Mouse (Mus musculus) left cerebral cortex, postnatal 10 days (tissue): Measurements from ENCODE around the gene Skil. TPM values are rescaled to one million over a fixed set of nuclear protein-coding genes. Genes with fewer than 3 reads are reported as not detected.

Experiments used
- DNase-seq, 2 experiments: peaks; one replicate each; pipeline ENCODE4 v3.0.0; 2021 to 2022; ENCODE audit warnings: low spot score in 2 of 2, mixed read lengths in 1 of 2; ENCODE audit errors: extremely low spot score in 1 of 2
- intact Hi-C: fragments of 180-260 bp; cut with DNase I; formaldehyde crosslinking; loops from one replicate; pipeline ENCODE4 v1.15.1; 2025
- total RNA-seq, 2 experiments: library from RNA; stranded (reverse); gene quantifications; 2 replicates each; pipeline ENCODE4 v1.2.3; 2021

Skil gene
- total RNA-seq, 2 experiments from 2014 or later = 64.4 to 66.2 TPM

DNA sequence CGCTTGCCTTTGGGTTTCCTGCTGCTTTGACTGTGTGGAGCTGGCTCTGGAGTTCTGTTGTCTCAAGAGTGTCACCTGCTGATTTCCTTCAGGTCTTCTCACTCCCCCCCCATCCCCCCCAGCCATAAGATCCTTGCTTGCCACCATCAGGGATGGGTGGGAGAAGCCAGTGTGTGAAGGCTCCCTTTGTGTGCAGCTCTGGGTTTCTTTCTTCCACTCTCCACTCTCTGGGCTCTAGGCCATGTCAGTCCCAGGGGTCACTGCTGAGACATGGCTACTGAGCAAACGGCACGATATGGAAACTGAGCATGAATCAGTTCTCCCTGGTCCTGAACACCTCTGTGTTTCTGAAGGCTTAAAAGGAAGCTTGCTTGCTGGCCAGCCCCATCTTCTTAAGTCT lies 61.3 kb downstream of the Skil start:
- intact Hi-C loops = no loop called here
- DNase-seq = no peak

DNA sequence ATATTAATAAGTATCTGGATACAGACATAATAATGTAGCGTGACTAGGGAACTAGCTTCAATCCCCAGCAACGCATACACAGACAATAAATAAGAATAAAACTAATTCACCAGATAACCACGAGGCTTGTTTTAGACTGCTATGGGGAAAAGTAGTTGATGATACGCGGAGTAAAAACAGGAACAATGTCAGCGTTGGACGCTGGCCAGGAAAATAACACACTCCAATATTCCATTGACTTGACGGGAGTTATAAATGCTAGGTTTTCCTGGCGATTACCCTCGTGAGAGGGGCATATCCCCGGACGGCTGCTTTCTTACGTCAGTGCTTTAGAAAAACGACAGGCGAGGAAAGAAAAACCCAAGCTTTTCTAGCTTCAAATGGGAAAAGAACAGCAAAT lies 62.9 kb downstream of the Skil start:
- DNase-seq = no peak
- intact Hi-C loops = no loop called here

DNA sequence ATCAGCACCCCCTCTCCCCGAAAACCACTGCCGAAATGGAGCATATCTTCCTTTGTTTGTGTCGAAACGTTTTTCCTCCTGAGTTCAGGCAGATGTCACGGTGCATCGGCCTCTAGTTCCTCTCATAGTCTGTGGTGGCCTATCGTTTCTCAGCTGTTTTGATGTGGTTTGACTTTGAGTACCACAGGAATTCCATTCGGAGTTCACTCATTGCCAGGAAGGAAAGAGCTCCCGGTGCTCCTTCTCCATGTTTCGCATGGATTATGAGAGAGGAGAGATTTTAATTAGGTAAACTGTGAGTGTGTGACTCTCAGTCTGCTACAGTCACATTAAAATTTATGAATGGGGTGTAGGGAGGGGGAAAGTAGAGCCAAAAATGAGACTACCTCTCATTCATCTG lies 65.2 kb downstream of the Skil start:
- intact Hi-C loops = no loop called here
- no peak for DNase-seq

DNA sequence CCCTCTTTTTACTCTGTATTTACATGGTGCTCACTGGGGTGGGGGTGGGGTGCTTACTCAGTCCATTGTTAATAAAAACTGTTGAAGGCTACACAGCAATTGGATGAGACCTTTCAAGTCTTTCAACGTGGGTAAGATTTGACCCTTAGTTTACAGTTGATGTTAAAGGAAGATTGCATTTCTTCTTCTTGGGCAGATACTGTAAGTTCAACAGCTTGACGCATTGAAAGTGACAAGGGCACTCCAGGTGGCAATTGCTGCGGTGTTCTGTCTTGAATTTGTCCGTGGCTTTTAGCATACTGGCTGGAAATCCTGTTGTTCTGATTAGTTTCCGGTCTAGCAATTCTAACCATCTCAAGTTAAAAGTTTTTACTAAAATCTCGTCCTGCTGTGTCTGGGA lies 66.5 kb downstream of the Skil start:
- DNase-seq = no peak
- intact Hi-C loops = no loop called here

DNA sequence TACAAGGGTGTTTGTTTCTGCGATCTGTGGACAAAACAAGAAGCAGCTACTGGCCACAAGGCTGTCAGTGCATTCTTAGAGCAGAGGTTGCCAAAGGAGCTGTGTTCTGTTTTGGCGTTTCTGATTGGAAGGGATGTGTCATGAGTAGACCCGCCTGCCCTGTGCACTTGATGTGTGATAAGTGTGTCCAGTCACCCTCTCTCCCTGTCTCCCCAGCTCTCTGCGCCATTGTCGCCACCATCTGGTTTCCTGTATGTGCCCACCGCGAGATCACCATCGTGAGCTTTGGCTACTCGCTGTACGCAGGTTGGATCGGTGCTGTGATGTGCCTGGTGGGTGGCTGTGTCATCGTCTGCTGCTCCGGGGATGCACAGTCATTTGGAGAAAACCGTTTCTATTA lies 68.0 kb downstream of the Skil start:
- no peak for DNase-seq
- intact Hi-C loops = no loop called here

DNA sequence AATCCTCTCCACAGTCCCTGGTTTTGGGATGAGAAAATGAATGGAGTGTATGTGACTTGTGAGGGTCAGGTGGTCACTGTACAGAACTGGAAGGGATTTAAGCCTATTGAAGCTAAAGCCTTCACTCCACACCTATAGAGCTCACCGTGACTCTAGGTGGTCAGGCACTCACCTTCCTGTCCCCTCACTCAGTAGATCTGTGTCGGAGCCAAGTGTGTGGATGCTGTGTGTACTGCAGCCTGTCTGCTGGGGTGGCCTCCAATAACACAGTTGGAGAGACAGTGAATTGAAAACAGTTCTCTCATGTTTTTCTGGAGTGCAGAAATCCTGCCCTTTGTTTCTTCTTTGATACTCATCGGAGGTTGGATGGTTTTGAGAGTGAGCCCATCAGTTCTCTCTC lies 70.9 kb downstream of the Skil start:
- no peak for DNase-seq

DNA sequence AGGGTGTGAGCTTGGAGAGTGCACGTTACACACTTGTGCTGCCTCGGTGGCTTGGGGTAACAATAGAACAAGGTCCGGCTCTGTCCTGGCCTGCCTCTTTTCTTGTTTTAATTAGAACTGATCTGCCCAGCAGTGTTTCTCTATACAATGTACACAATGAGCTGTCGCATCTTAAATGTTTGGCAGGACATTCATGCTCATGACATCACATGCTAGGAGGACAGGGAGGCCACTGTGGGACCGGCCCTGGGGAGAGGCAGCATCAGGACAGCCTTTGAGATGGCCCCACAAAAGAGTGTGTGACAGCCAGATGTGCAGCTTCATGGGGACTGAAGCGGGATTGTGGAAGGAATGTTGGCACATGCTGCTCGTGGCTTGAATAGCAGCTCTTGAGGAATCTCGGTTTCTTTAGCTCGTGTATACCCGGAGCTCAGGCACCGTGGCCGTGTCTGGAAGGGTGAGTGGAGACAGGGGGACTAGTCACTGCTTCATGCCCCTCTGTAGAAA lies 71.6 kb downstream of the Skil start:
- peak; percentile 31 to 45 for DNase-seq
- intact Hi-C loops = no loop called here

More for the DNA sequence above, 70.9 kb downstream of the Skil start:
- intact Hi-C loops = no loop called here

Other genes starting within 250 kb of the Skil start
- under 1 TPM; 0.69 to 0.75 TPM for gene Gpr160, start 239.1 kb upstream of the Skil start, total RNA-seq
- gene Phc3, start 125.6 kb upstream of the Skil start, total RNA-seq = 10 to 100 TPM; 33.2 to 34.8 TPM
- 10 to 100 TPM; 51.7 to 55.5 TPM for gene Prkci, start 99.3 kb upstream of the Skil start, total RNA-seq
- 10 to 100 TPM; 25.6 to 43.0 TPM for gene Cldn11, start 54.9 kb downstream of the Skil start, total RNA-seq
- 10 to 100 TPM; 34.2 to 36.5 TPM for gene Slc7a14, start 215.3 kb downstream of the Skil start, total RNA-seq